Mouse (Mus musculus) forebrain, embryonic 11.5 days (tissue): ENCODE results near the gene Ccne1. TPM values are rescaled to one million over a fixed set of nuclear protein-coding genes. Genes with fewer than 3 reads are reported as not detected.

ENCODE experiments used
- ATAC-seq: fragments of 200-750 bp; cut with Nextera tagmentation; replicated peaks from 2 replicates; pipeline ENCODE4 v1.8.0; 2017; ENCODE audit warnings: moderate TSS enrichment; ENCODE audit not compliant: low FRiP score
- DNase-seq: peaks from one replicate; pipeline ENCODE4 v3.0.0-alpha.2; 2017; ENCODE audit warnings: low spot score
- H3K27ac ChIP-seq: fragments of 300-500 bp; sonication (generic); 2 replicates; pipeline ENCODE4 v1.5.1; 2014; ENCODE audit warnings: low read depth, low read length
- H3K27me3 ChIP-seq: fragments of 300-500 bp; sonication (generic); 2 replicates; pipeline ENCODE4 v1.6.1; 2014; ENCODE audit warnings: mild to moderate bottlenecking, low read length, mixed read lengths; ENCODE audit not compliant: control insufficient read depth, insufficient read depth
- H3K36me3 ChIP-seq: fragments of 300-500 bp; sonication (generic); 2 replicates; pipeline ENCODE4 v1.6.1; 2014; ENCODE audit warnings: mild to moderate bottlenecking, low read length, moderate library complexity, mixed read lengths; ENCODE audit not compliant: control insufficient read depth, insufficient read depth
- H3K4me1 ChIP-seq: fragments of 300-500 bp; sonication (generic); replicated peaks from 2 replicates; pipeline ENCODE4 v1.6.1; 2014; ENCODE audit warnings: low read length, mixed read lengths; ENCODE audit not compliant: control insufficient read depth, insufficient read depth
- H3K4me2 ChIP-seq: fragments of 300-500 bp; sonication (generic); 2 replicates; pipeline ENCODE4 v1.6.1; 2014; ENCODE audit warnings: low read depth, mild to moderate bottlenecking, low read length, moderate library complexity, mixed read lengths; ENCODE audit not compliant: severe bottlenecking
- H3K4me3 ChIP-seq: fragments of 300-500 bp; sonication (generic); 2 replicates; pipeline ENCODE4 v1.5.1; 2014; ENCODE audit warnings: low read depth, low read length
- H3K9ac ChIP-seq: fragments of 300-500 bp; sonication (generic); 2 replicates; pipeline ENCODE4 v1.6.1; 2014; ENCODE audit warnings: low read length
- H3K9me3 ChIP-seq: fragments of 300-500 bp; sonication (generic); 2 replicates; pipeline ENCODE4 v1.6.1; 2016; ENCODE audit warnings: low read length, mixed read lengths; ENCODE audit not compliant: control insufficient read depth
- WGBS: fragments of 180-500 bp; shearing (Covaris S2); extraction: QIAGEN DNeasy Blood & Tissue Kit; methylation state at CpG from one replicate; pipeline ENCODE4 v1.1.7; 2014; 5-methylcytosine and 5-hydroxymethylcytosine counted together
- polyA plus RNA-seq: library from polyadenylated mRNA; unstranded; fragments of >200 nt; fragmentation: Nextera tagmentation; extraction: Ambion mirVana; gene quantifications from 2 replicates; pipeline ENCODE4 v1.2.1, GENCODE M21; 2014

Ccne1 gene
- polyA plus RNA-seq, 1 experiment from 2014 or later, result 68.6 TPM

DNA sequence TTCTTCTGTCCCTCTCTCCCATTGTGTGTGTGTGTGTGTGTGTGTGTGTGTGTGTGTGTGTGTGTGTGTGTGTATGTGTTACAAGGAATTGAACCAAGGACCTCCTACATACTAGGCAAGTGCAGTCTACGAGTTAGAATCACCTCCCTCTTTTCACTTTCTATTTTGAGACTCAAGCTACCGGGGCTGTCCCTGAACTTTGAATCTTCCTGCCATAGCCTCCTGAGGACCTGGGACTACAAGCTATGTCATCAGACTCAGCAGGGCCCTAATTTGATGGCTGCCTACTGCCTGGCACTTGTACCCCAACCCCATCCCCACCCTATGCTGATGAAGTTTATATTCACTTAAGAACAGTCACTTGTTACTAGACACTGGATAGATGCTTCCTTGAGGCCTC, 18.9 kb downstream of the Ccne1 start:
- H3K4me3 ChIP-seq, result no peak overlapping the region
- no peaks in the 10 kb centered on the region for H3K9me3 ChIP-seq
- H3K27me3 ChIP-seq, result peaks cover 3% of the 10 kb centered on the region; the same call in 1 of the 2 replicates
- no peak for ATAC-seq
- H3K27ac ChIP-seq, result no peak overlapping the region
- H3K4me2 ChIP-seq, result no peak overlapping the region
- WGBS, result 74% methylated on average over 2 of the region's 2 CpGs
- H3K4me1 ChIP-seq, result peaks cover 11% of the 10 kb centered on the region
- no peak overlapping the region for H3K9ac ChIP-seq
- no peaks in the 10 kb centered on the region for H3K36me3 ChIP-seq
- DNase-seq, result no peak

GRCm38 (mm10) chr7:38087856-38088255, 19.5 kb downstream of the Ccne1 start:
- no peaks in the 10 kb centered on the region for H3K36me3 ChIP-seq
- no peak overlapping the region for H3K4me3 ChIP-seq
- no peaks in the 10 kb centered on the region for H3K9me3 ChIP-seq
- H3K27ac ChIP-seq, result no peak overlapping the region
- H3K9ac ChIP-seq, result no peak overlapping the region
- WGBS, result 89% methylated on average over 8 of the region's 8 CpGs
- DNase-seq (no peak), ATAC-seq (no peak)
- peaks cover 11% of the 10 kb centered on the region for H3K4me1 ChIP-seq
- H3K4me2 ChIP-seq, result no peak overlapping the region
- peaks cover 3% of the 10 kb centered on the region; the same call in 1 of the 2 replicates for H3K27me3 ChIP-seq

- 26% methylated on average over 8 of the region's 8 CpGs for WGBS
- no peak for ATAC-seq
These were observed 20.9 kb downstream of the Ccne1 start for GRCm38 (mm10) chr7:38086401-38086800.

GRCm38 (mm10) chr7:38085573-38086211, 21.6 kb downstream of the Ccne1 start:
- Histone ChIP-seq H3K4me3 (peak overlapping the region; percentile 32), H3K9me3 (no peaks in the 10 kb centered on the region), H3K4me1 (peaks cover 11% of the 10 kb centered on the region), H3K27ac (no peak overlapping the region), H3K9ac (no peak overlapping the region; the same call in 1 of the 2 replicates), H3K27me3 (peaks cover 3% of the 10 kb centered on the region; the same call in 1 of the 2 replicates), H3K36me3 (no peaks in the 10 kb centered on the region), H3K4me2 (peak overlapping the region; percentile 64)
- ATAC-seq (peak; percentile 31), DNase-seq (peak; percentile 79)
- whole genome bisulfite sequencing, result 1% methylated on average over 35 of the region's 35 CpGs

More at GRCm38 (mm10) chr7:38086401-38086800, 20.9 kb downstream of the Ccne1 start:
- Histone ChIP-seq H3K9ac (no peak overlapping the region), H3K27ac (no peak overlapping the region), H3K9me3 (no peaks in the 10 kb centered on the region), H3K4me2 (no peak overlapping the region; the same call in 1 of the 2 replicates), H3K4me3 (no peak overlapping the region), H3K4me1 (peaks cover 11% of the 10 kb centered on the region), H3K36me3 (no peaks in the 10 kb centered on the region), H3K27me3 (peaks cover 3% of the 10 kb centered on the region; the same call in 1 of the 2 replicates)
- no peak for DNase-seq

GRCm38 (mm10) chr7:38084778-38085572, 22.4 kb downstream of the Ccne1 start:
- Histone ChIP-seq H3K9me3 (no peaks in the 10 kb centered on the region), H3K27ac (no peak overlapping the region), H3K27me3 (peaks cover 3% of the 10 kb centered on the region; the same call in 1 of the 2 replicates), H3K4me1 (peaks cover 11% of the 10 kb centered on the region), H3K4me3 (peak overlapping the region; percentile 32), H3K9ac (peak overlapping the region; percentile 32; the same call in 1 of the 2 replicates), H3K4me2 (peak overlapping the region; percentile 64), H3K36me3 (no peaks in the 10 kb centered on the region)
- peak; percentile 99 for DNase-seq
- peak; percentile 98 for ATAC-seq
- WGBS, result under 1% methylated on average over 65 of the region's 65 CpGs

- no peak for ATAC-seq
These were observed 24.4 kb downstream of the Ccne1 start for GRCm38 (mm10) chr7:38082971-38083370.

DNA sequence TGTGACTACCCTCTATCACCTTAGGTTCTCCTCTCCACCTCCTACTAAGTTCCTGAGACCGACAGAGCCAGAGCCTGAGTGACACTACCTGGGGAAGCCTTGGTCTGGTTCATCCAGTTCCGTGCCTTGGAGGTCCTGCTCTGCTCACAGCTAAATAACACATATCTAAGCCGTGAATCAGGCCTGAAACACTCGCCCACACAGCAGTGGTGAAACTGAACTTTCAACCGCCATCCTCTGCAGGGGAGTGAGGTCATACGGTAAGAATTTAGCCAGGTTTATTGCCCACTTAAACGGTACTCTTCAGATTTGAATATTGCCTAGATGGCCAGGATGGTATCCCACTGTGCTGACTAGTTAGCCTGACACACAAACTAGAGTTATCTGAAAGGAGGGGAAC, 30.1 kb downstream of the Ccne1 start:
- Histone ChIP-seq H3K27ac (no peak overlapping the region), H3K4me1 (peaks cover 6% of the 10 kb centered on the region; the same call in 1 of the 2 replicates), H3K27me3 (peaks cover 4% of the 10 kb centered on the region; the same call in 1 of the 2 replicates), H3K4me2 (no peak overlapping the region), H3K4me3 (no peak overlapping the region), H3K9ac (no peak overlapping the region), H3K9me3 (no peaks in the 10 kb centered on the region), H3K36me3 (no peaks in the 10 kb centered on the region)
- 79% methylated on average over 7 of the region's 7 CpGs for WGBS
- DNase-seq (no peak), ATAC-seq (no peak)

More at GRCm38 (mm10) chr7:38082971-38083370, 24.4 kb downstream of the Ccne1 start:
- Histone ChIP-seq H3K27ac (no peak overlapping the region), H3K36me3 (no peaks in the 10 kb centered on the region), H3K9me3 (no peaks in the 10 kb centered on the region), H3K4me2 (no peak overlapping the region), H3K4me1 (peaks cover 11% of the 10 kb centered on the region), H3K4me3 (no peak overlapping the region), H3K9ac (no peak overlapping the region), H3K27me3 (peaks cover 3% of the 10 kb centered on the region; the same call in 1 of the 2 replicates)
- no peak for DNase-seq

DNA sequence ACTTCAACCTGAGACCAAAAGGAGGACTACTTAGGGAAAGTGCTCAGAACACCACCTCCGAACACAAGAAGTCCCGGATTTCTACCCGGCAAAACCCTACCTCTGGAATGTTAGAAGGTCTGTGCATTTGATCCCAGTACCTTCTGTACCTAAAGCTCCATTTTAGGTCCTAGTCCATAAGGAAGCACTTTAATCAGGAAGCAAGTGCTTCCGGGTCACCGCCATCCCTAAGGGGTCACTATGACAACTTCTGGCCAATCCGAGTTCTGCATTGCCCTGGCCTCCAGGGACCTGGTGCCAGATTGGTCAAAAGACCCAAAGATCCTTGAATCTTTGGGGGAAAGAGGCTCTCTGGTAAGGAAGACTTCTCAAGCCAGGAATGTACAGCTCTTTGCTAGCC, 31.8 kb downstream of the Ccne1 start:
- DNase-seq (no peak), ATAC-seq (no peak)
- Histone ChIP-seq H3K36me3 (no peaks in the 10 kb centered on the region), H3K9me3 (no peaks in the 10 kb centered on the region), H3K27ac (no peak overlapping the region), H3K4me3 (no peak overlapping the region), H3K4me2 (no peak overlapping the region; the same call in 1 of the 2 replicates), H3K27me3 (peaks cover 4% of the 10 kb centered on the region; the same call in 1 of the 2 replicates), H3K4me1 (peaks cover 6% of the 10 kb centered on the region; the same call in 1 of the 2 replicates), H3K9ac (no peak overlapping the region)
- WGBS, result 49% methylated on average over 6 of the region's 6 CpGs
